Mouse (Mus musculus): ENCODE data around the gene Zic2. TPM values are rescaled to one million over a fixed set of nuclear protein-coding genes. Genes with fewer than 3 reads are reported as not detected.
"Not testable (repeated sequence)": the region's sequence is repeated elsewhere in the genome, so short reads cannot be mapped to it uniquely, and the experiment has no call there.

Gene Zic2
- polyA plus RNA-seq, 1 experiment from 2014 or later, result not detected

GRCm38 (mm10) chr14:122463080-122463691 lies 12.0 kb upstream of the Zic2 start:
- H3K4me3 ChIP-seq (replicated peaks), result peak overlapping the region; percentile 48
- peak overlapping the region; percentile 95 for H3K4me2 ChIP-seq
- H3K9me3 ChIP-seq, result no peaks in the 10 kb centered on the region
- no peak for ATAC-seq (ENCODE audit: insufficient read depth, low FRiP score, low read depth)
- peaks cover 81% of the 10 kb centered on the region for H3K27me3 ChIP-seq (replicated peaks)
- H3K9ac ChIP-seq, result no peak overlapping the region
- no peaks in the 10 kb centered on the region for H3K36me3 ChIP-seq
- WGBS, result 2% methylated on average over 40 of the region's 40 CpGs
- H3K27ac ChIP-seq, result no peak overlapping the region
- H3K4me1 ChIP-seq, result peaks cover 23% of the 10 kb centered on the region

GRCm38 (mm10) chr14:122463734-122464341 lies 11.4 kb upstream of the Zic2 start:
- not testable (repeated sequence) for H3K36me3 ChIP-seq, H3K9me3 ChIP-seq, H3K27ac ChIP-seq, H3K9ac ChIP-seq
- Histone ChIP-seq H3K27me3 (replicated peaks) (peaks cover 85% of the 10 kb centered on the region), H3K4me1 (peaks cover 23% of the 10 kb centered on the region), H3K4me3 (replicated peaks) (peak overlapping the region; percentile 48), H3K4me2 (peak overlapping the region; percentile 95)
- ATAC-seq (ENCODE audit: insufficient read depth, low FRiP score, low read depth), result peak; percentile 64; the same call in 1 of the 2 replicates
- WGBS, result under 1% methylated on average over 56 of the region's 58 CpGs

GRCm38 (mm10) chr14:122464351-122464762 lies 10.9 kb upstream of the Zic2 start:
- no peaks in the 10 kb centered on the region for H3K9me3 ChIP-seq
- H3K9ac ChIP-seq, result no peak overlapping the region
- no peaks in the 10 kb centered on the region for H3K36me3 ChIP-seq
- H3K4me2 ChIP-seq, result peak overlapping the region; percentile 95
- peak; percentile 32 for ATAC-seq (ENCODE audit: insufficient read depth, low FRiP score, low read depth)
- WGBS, result under 1% methylated on average over 60 of the region's 62 CpGs
- H3K27me3 ChIP-seq (replicated peaks), result peaks cover 90% of the 10 kb centered on the region
- peak overlapping the region; percentile 48 for H3K4me3 ChIP-seq (replicated peaks)
- H3K4me1 ChIP-seq, result peaks cover 23% of the 10 kb centered on the region
- no peak overlapping the region for H3K27ac ChIP-seq

- Histone ChIP-seq H3K4me2 (peak within 1 kb of the TSS; percentile 95), H3K9me3 (no peaks in the 10 kb centered on the region), H3K27ac (no peak within 1 kb of the TSS), H3K4me1 (peaks cover 23% of the 10 kb centered on the region), H3K27me3 (replicated peaks) (peaks cover 92% of the 10 kb centered on the region), H3K36me3 (no peaks in the 10 kb centered on the region), H3K9ac (no peak within 1 kb of the TSS), H3K4me3 (replicated peaks) (peak within 1 kb of the TSS; percentile 48)
- WGBS, result under 1% methylated on average over 56 of the region's 62 CpGs
- ATAC-seq (ENCODE audit: insufficient read depth, low FRiP score, low read depth), result peak; percentile 50; the same call in 1 of the 2 replicates
These were observed 10.2 kb upstream of the Zic2 start, which contains the start of gene Zic5 for GRCm38 (mm10) chr14:122464763-122465741. TSS of gene Zic5 (minus strand) at chr14:122465677.

GRCm38 (mm10) chr14:122465931-122466490 lies 9.2 kb upstream of the Zic2 start:
- Histone ChIP-seq H3K36me3 (no peaks in the 10 kb centered on the region), H3K4me3 (replicated peaks) (no peak overlapping the region), H3K4me1 (peaks cover 23% of the 10 kb centered on the region), H3K27me3 (replicated peaks) (peaks cover 93% of the 10 kb centered on the region), H3K27ac (no peak overlapping the region), H3K9ac (no peak overlapping the region), H3K9me3 (no peaks in the 10 kb centered on the region), H3K4me2 (no peak overlapping the region)
- no peak for ATAC-seq (ENCODE audit: insufficient read depth, low FRiP score, low read depth)
- WGBS, result 21% methylated on average over 13 of the region's 13 CpGs

- no peak overlapping the region for H3K9ac ChIP-seq
- H3K4me2 ChIP-seq, result no peak overlapping the region
- ATAC-seq (ENCODE audit: insufficient read depth, low FRiP score, low read depth), result no peak
- no peaks in the 10 kb centered on the region for H3K36me3 ChIP-seq
- H3K4me1 ChIP-seq, result peaks cover 23% of the 10 kb centered on the region
- WGBS, result 55% methylated on average over 7 of the region's 7 CpGs
- no peaks in the 10 kb centered on the region for H3K9me3 ChIP-seq
- peaks cover 97% of the 10 kb centered on the region for H3K27me3 ChIP-seq (replicated peaks)
- H3K27ac ChIP-seq, result no peak overlapping the region
- no peak overlapping the region for H3K4me3 ChIP-seq (replicated peaks)
These were observed 8.4 kb upstream of the Zic2 start for GRCm38 (mm10) chr14:122466756-122467362.

GRCm38 (mm10) chr14:122467926-122468841 lies 7.1 kb upstream of the Zic2 start:
- no peaks in the 10 kb centered on the region for H3K36me3 ChIP-seq
- H3K4me2 ChIP-seq, result no peak overlapping the region
- WGBS, result 7% methylated on average over 23 of the region's 23 CpGs
- no peak overlapping the region for H3K4me3 ChIP-seq (replicated peaks)
- no peak overlapping the region for H3K27ac ChIP-seq
- H3K27me3 ChIP-seq (replicated peaks), result peaks cover 96% of the 10 kb centered on the region
- H3K9me3 ChIP-seq, result no peaks in the 10 kb centered on the region
- no peak overlapping the region for H3K9ac ChIP-seq
- H3K4me1 ChIP-seq, result peaks cover 23% of the 10 kb centered on the region
- ATAC-seq (ENCODE audit: insufficient read depth, low FRiP score, low read depth), result no peak

GRCm38 (mm10) chr14:122468971-122469755 lies 6.1 kb upstream of the Zic2 start:
- 3% methylated on average over 28 of the region's 28 CpGs for WGBS
- no peak overlapping the region for H3K4me3 ChIP-seq (replicated peaks)
- no peak for ATAC-seq (ENCODE audit: insufficient read depth, low FRiP score, low read depth)
- no peak overlapping the region for H3K27ac ChIP-seq
- H3K36me3 ChIP-seq, result no peaks in the 10 kb centered on the region
- H3K9ac ChIP-seq, result no peak overlapping the region
- peaks cover 18% of the 10 kb centered on the region for H3K4me1 ChIP-seq
- no peaks in the 10 kb centered on the region for H3K9me3 ChIP-seq
- H3K4me2 ChIP-seq, result no peak overlapping the region
- peaks cover 96% of the 10 kb centered on the region for H3K27me3 ChIP-seq (replicated peaks)

- H3K9me3 ChIP-seq, result no peaks in the 10 kb centered on the region
- no peak overlapping the region for H3K4me2 ChIP-seq
- H3K36me3 ChIP-seq, result no peaks in the 10 kb centered on the region
- H3K27me3 ChIP-seq (replicated peaks), result peaks cover 95% of the 10 kb centered on the region
- 9% methylated on average over 29 of the region's 31 CpGs for WGBS
- H3K4me3 ChIP-seq (replicated peaks), result no peak overlapping the region
- H3K27ac ChIP-seq, result no peak overlapping the region
- H3K4me1 ChIP-seq, result peaks cover 19% of the 10 kb centered on the region
- ATAC-seq (ENCODE audit: insufficient read depth, low FRiP score, low read depth), result no peak
- no peak overlapping the region for H3K9ac ChIP-seq
These were observed 3.7 kb upstream of the Zic2 start for GRCm38 (mm10) chr14:122471449-122472085.

- WGBS, result under 1% methylated on average over 13 of the region's 13 CpGs
- Histone ChIP-seq H3K4me1 (peaks cover 19% of the 10 kb centered on the region), H3K9me3 (no peaks in the 10 kb centered on the region), H3K27ac (no peak overlapping the region), H3K36me3 (no peaks in the 10 kb centered on the region), H3K4me3 (replicated peaks) (no peak overlapping the region), H3K4me2 (no peak overlapping the region), H3K27me3 (replicated peaks) (peaks cover 93% of the 10 kb centered on the region), H3K9ac (no peak overlapping the region)
- ATAC-seq (ENCODE audit: insufficient read depth, low FRiP score, low read depth), result no peak
These were observed 3.1 kb upstream of the Zic2 start for GRCm38 (mm10) chr14:122472161-122472560.

All from stomach, embryonic 15.5 days (tissue).